Mouse (Mus musculus): Measurements from ENCODE around the gene Polr2e.
"Not testable (repeated sequence)": the region's sequence is repeated elsewhere in the genome, so short reads cannot be mapped to it uniquely, and the experiment has no call there.

Polr2e gene

DNA sequence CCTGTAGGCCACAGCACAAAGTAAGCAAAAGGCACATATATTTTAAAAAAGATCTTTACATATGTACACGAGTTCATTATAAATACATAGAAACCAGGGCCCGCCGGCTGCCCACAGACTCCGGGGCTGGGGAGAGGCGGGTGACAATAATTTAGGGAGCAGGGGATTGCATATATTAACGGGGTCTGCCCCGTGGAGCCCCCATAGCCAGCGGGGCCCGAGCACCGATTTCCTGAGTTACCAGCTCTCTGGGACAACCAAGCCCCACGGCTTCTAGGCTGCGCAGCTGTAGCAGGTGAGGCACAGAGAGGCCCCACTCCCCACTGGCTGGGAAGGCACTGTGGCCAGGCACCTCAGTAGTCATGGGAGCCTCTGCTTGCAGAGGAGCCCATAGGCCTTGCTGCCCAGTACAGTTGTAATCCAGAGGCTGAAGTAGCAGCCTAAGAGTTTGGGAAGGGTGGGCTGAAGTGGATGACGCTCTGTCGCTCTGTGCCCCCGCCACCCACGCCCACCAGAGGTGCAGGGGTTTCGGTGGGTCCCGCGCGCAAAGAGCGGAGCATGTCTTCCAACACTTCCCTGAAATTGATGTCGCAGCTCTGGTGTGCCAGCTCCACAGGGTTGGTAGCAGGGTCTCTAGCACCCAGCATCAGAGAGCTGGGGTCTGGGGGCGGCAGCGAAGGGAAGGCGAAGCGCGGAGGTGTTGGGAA lies 17.5 kb upstream of the Polr2e start:
- DNase-seq (ENCODE audit: low read depth, low spot score) = no peak

DNA sequence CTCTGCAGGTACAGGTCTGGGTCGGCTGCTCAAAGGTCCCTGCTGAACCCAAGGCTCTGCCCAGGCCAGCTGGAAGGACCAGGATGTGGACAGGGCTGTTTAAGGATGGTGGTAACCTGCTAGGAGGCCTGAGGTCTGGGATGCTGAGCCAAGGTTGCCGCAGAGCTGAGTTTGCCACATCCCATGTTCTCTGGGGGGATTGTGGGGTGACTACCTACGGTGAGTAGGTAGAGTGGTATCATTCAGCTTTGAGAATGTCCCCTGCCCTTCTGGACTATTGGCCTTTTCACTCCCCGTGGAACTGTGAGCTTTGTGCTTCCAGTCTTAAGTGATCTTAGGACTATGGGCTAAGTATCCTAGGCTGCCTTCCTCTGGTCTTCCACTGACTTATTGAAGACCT lies 16.9 kb upstream of the Polr2e start:
- DNase-seq (ENCODE audit: low read depth, low spot score) = no peak

DNA sequence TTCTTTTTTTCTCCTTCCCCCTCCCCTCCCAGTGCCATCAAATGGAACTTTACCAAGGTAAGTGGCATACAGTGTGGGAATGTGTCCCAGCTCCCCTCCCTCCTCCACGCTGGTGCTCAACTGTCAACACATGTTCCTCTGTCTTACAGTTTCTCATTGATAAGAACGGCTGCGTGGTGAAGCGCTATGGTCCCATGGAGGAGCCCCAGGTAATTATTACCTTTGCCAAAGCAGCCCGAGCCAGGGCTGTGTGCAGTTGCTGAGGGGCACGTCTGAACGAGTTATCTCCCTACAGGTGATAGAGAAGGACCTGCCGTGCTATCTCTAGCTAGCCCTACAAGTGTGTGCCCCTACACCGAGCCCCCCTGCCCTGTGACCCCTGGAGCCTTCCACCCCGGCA lies 16.3 kb upstream of the Polr2e start:
- DNase-seq (ENCODE audit: low read depth, low spot score) = no peak

DNA sequence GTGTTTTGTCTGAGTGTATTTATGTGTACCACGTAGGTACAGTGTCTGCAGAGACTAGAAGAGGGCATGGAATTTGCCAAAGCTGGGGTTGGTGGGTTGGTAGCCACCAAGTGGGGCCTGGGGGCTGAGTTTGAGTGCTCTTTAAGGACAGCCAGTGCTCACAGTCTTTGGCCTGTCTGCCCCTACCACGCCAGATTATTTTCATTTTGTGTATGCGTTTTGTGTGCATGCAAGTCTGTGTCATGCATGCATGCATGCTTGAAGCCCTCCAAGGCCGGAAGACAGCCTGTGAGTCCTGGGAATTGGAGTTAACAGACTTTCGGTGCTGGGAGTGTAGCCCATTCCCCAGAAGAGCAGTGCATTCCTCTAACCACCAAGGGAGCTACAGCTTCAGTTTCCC lies 15.8 kb upstream of the Polr2e start:
- no peak for DNase-seq (ENCODE audit: low read depth, low spot score)

DNA sequence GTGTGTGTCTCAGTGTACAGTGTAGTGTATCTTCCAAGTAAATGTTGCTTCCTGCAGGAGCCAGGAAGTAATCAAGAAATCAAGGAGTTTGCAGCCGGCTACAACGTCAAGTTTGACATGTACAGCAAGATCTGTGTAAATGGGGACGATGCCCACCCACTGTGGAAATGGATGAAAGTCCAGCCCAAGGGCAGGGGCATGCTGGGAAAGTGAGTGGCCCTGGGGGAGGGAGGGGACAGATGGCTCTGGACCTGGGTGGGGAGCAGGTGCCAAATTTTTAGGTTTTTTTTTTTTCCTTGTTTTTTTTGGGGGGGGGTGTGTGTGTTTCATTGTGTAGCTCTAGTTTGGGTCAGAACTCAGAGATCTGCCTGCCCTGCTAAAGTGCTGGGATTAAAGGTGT lies 15.3 kb upstream of the Polr2e start:
- not testable (repeated sequence) for DNase-seq (ENCODE audit: low read depth, low spot score)

DNA sequence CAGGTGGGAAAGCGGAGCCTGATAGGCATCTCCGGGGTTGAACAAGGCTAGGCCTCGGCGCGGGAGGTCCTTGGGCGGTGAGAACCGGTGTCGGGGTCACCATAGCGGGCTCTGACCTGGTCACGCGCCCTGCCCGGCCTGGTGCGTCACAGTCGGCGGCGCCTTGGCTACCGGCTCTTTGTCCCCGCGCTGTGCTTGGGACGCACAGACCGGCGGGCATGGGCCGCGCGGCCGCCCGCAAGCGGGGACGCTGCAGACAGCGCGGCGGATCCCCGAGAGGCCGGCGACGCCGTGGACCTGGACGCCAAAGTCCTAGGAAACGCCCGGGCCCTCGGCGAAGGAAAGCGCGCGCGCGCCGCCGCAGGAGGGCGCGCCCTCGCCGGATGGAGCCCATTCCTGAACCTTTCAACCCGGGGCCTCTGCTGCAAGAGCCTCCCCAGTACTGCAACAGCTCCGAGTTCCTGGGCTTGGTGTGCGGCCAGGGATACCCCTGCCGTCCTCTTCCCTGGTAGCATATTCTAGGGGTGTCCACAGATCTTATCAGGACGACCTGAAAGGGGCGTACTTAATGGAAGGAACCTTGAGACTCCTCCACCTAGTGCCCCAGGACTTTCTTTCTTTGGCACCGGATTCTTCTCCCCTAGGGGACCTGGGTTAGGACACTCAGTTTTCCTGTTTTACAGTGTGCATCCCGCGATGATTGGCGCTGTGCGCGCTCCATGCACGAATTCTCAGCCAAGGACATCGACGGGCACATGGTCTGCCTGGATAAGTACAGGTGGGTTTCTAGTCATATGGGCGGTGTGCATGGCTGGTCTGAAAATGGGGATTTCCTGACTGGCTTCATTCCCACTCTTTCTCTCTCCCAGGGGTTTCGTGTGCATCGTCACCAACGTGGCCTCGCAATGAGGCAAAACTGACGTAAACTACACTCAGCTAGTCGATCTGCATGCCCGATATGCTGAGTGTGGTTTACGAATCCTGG lies 14.5 kb upstream of the Polr2e start:
- DNase-seq (ENCODE audit: low read depth, low spot score) = peak; percentile 78

DNA sequence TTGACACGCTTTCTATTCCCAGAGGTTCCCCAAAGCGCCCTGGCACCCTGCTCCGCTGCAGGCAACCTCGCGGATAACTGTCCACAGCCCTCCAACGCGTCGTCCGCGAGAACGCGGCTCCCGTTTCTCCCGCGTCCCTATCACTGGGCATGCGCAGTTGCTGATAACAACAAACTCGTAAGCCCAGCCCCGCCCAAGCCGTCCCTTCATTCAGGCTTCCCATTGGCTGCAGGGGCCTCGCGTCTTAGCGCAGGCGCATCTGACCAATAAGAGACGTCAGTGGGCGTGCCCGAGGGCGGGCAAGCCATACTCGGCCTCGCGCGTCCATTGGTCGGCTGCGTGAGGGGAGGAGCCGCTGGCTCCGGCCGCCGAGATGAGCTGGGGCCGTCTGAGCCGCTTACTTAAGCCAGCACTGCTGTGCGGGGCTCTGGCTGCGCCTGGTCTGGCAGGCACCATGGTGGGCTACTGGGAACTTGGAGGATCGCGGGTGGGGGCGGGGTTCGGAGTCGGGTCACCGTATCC lies 13.7 kb upstream of the Polr2e start:
- peak; percentile 100 for DNase-seq (ENCODE audit: low read depth, low spot score)

DNA sequence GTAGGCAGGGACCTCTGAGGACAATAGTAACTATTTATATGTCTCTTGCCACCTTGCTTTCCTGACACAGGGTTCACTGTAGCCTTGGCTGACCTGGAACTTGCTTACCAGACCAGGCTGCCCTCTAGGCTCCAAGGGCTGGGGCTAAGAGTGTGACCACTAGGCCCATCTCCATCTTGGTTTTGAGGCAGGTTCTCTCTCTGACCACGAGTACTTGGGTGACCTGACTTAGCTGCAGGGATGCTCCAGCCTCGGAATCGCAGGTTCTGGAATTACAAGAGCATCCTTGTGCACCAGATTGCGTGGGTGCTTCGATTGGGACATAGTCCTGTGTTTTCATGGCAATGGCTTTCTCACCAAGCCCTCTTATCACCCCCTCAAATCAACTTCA lies 12.8 kb upstream of the Polr2e start:
- no peak for DNase-seq (ENCODE audit: low read depth, low spot score)

DNA sequence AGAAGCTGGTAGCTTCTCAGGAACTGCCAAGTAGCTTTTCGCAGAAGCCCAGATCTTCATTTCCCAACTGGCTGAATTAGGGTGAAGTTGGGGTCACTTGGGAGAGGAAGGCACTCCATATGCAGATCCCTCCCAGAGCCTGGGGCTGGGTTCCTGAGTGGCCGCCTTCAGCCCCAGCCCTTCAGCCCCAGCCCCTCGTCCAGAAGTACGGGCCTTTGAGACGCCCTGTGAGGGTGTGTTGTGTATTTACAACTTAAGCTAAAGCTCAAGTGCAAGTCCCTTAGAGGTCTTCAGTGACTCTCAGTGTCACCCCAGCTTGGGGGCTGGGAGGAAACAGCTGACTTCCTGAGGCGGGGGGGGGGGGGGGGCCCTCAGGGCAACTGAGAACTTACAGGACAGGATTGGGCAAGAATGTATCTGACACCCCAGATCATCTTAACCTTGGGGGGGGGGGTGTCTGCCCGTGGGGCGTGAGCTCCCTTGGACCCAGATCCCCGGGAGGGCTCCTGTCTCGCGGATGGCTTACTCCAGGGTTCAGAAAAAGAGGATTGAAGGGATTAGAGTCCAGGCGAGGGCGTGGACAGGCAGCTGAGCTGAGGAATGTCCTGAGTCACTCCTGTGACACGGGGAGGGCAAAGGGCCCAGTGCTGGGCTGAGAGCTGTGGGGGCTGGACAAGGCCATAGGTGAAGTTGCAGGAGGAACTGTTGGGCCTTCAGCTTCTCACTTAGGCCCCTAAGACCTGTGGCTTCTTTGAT lies 12.2 kb upstream of the Polr2e start:
- DNase-seq (ENCODE audit: low read depth, low spot score) = no peak

DNA sequence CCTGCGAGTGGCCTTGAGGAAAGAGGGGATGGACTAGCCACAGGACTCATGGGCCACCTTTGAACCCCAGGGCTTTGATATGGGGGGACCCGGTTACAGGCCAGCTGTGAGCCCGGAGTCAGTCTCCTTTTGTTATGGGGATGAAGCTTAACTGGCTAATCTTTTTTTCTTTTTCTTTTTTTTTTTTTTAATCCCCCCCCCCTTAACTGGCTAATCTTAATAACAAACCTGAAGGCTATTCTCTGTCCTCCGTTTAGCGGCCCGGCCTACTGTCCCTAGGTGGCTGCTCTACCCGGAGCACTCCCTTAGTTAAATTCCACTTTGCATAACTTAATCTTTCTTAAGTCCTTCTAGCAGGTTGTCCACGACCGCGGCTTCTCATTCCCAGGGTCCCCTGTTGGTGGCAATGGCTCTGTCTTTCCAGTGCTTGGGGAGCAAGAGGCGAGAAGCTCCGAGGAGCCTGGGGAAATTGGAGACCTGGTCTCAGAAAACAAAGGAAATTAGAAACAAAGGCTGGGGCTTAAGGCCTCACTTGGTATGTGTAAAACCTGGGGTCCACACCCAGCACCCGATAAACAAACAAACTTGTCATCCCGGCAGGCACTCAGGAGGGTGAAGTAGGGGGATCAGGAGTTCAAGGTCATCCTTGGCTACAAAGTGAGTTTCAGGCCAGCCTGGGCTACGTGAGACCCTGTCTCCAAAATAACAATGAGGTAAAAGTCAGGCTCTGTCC lies 11.5 kb upstream of the Polr2e start:
- no peak for DNase-seq (ENCODE audit: low read depth, low spot score)

DNA sequence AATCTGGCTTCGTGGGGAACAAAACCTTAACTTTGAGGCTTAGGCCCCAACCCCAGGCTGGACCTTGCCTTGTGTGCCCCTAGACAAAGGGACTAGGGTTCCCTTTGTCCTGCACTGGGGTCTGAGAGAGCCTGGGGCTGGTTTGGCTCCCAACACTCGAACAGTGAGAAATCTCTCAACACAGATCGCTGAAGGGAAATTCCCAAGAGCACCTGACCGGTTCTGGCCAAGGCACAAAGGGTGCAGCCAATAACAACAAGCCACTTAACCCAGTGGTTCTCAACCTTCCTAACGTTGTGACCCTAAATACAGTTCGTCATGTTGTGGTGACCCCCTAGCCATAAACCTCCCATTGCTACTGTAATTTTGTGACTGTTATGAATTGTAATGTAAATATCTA lies 10.6 kb upstream of the Polr2e start:
- DNase-seq (ENCODE audit: low read depth, low spot score) = peak; percentile 22

DNA sequence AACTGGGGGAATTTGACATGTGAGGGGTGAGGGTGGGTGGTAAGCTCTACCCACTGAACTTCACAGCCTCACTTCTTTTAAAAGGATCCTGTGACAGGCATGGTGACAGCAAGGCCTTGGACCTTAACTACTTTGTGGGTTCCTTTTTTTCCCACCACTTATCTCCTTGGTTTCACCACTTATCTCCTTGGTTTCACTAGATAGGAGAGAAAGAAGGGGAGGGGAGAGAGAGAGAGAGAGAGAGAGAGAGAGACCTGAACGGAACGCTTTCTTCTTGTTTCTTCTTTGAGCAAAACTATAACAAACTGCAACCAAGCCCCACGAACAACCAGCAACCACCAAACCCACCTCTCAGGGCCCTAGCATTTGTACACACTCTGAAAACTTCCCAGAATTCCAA lies 9.2 kb upstream of the Polr2e start:
- no peak for DNase-seq (ENCODE audit: low read depth, low spot score)

DNA sequence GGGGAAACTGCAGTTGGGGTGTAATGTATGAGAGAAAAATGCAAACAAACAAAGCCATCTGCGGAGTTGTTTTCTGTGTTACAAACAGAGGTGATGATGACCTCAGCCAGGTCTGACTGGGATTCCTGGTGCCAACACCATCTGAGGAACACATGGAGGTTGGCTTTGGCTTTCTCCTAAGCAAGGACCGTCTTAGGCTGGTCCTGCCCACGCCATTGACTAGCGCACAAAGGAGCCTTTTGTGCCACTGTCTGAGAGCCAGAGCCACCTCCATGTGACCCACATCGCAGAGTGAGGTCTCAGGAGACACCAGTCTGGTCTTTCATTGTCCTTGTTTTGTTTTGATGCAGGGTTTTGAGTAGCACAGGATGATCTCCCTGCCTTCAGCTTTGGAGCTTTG lies 8.8 kb upstream of the Polr2e start:
- DNase-seq (ENCODE audit: low read depth, low spot score) = no peak

DNA sequence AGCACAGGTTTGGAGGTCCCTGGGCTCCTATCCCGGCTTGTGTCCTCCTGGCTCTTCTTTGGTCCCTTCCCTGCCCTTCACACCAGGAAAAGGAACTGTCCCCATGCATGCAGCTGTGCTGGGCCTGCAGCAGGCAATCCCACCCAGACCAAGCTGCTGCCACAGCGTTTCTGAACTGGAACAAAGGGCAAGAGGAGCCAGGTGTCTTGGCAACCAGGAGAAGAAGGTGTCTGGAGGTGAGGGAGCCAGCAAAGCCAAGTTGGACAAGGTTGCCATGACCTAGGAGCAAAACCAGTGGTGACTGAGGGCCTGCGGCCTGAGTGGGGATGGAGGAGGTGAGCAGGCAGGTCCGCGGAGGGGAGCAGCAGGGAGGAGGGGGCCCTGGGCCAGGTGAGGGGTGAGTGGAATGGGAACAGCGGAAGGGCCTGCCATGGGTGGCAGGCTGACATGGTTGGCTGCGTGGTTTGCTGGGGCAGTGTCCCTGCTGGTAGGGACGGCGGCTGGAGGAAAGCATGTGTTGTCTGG lies 7.5 kb upstream of the Polr2e start, which contains the start of gene Gpx4:
Gpx4 (plus strand) TSS at position 126 of the 525 bp plus-strand sequence.
- no peak for DNase-seq (ENCODE audit: low read depth, low spot score)

DNA sequence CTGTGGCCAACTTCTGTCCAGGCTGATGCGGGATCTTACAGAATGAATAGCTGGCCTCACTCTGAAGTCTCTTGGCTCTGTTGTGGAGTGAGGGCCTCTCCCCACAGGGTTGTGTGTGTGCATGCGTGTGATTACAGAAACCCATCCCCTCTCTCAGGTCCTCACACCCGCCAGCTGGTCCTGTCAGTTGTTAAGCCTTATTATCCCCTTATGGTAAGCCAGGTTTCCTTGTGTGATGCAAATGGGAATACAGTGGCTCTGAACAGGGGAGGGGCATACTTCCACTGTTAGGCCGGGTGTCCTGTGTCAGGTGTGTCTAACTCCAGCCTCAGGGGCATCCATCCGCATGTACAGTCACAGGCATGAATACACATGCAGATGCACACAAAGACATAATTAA lies 6.2 kb upstream of the Polr2e start:
- no peak for DNase-seq (ENCODE audit: low read depth, low spot score)

DNA sequence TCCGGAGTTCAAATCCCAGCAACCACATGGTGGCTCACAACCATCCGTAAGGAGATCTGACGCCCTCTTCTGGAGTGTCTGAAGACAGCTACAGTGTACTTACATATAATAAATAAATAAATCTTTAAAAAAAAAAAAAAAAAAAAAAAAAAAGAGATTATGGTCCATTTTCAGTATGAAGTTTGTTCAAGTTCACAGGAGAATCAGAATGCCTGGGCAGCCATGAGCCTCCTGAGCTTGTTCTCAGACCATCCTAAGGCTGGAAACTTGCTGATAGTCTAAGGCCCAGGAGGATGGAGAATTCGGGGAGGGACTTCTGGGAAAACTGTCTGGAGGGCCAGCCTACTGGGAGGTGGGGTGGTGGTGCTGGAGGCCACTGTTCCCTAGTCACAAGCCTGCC lies 5.8 kb upstream of the Polr2e start:
- not testable (repeated sequence) for DNase-seq (ENCODE audit: low read depth, low spot score)

DNA sequence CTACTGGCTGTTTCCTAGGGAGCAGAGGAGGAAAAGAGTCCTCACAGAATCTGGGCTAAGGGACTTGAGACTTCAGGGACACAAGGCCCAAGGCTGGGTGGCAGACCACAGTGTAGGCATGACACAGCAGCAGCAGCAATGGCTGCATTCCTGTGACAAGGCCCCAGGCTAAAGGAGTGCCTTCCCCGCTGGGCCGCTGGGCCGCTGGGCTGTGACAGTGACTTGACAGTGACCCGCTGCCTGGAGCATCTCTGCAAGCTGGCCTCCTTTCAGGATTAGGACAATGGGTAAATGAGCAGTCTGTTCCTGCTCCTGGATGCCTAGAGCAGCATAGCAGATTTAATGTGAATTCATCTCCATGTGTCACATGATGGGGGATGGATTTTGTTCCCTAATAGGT lies 4.5 kb upstream of the Polr2e start:
- DNase-seq (ENCODE audit: low read depth, low spot score) = no peak

DNA sequence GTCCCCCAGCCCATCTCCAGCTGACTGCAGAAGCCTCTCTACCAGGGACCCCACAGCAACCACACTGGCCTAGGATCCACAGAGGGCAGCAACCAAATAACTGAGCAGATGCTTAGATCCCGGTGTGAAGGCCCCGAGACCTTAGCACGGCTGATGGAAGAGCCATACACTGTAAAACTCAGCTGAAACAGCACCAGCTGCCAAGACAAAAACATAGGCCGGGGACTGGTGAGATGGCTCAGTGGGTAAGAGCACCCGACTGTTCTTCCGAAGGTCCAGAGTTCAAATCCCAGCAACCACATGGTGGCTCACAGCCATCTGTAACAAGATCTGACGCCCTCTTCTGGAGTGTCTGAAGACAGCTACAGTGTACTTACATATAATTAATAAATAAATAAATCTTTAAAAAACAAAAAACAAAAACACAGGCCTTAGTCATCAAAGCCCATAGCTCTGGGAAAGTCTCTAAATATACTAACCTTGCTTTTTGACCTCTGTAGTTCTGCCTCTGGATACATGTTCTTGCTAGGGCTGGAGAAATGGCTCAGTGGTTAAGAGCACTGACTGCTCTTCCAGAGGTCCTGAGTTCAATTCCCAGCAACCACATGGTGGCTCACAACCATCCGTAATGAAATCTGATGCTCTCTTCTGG lies 1.9 kb upstream of the Polr2e start:
- DNase-seq (ENCODE audit: low read depth, low spot score) = not testable (repeated sequence)

DNA sequence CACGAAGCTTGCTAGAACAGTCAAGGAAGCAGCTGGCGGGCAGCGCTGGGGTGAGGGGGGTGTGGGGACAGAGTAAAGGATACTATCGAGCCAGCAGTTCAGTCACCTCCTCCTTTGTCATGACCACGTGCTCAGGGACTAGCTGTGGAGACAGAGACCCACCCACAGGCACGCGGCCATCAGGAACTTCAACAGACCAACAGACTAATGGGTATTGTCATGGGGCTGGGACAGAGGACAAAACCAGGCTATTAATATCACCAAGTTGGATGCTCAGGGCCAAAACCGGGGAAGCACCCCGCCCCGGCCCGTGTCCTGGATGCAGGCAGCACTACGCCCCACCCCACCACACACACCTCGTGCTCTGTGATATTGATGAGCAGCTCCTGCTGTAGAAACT lies 2.8 kb downstream of the Polr2e start:
- DNase-seq (ENCODE audit: low read depth, low spot score) = no peak

DNA sequence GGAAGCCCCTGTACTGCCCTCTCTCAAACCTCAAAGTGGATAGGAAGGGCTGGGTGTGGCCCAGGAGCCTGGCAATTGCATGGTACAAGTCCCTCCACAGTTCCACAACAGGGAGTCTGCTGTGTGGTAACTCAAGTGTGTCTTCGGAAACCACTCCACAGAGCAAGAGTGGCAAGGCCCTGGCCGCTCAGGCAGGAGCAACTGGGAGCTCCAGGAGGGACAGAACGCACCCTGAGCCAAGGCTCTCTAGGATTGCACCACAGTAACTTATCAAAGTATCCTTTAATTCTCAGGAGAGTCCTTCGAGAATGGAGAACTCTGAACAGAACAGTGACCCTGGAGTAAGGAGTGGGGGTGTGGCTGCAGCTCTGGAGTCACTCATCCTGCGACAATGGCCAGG lies 3.9 kb downstream of the Polr2e start:
- DNase-seq (ENCODE audit: low read depth, low spot score) = no peak
